Mouse (Mus musculus) cortical plate, adult 2 months (tissue): Measurements from ENCODE around the gene Tigar.

Source experiments
- CTCF ChIP-seq: fragments of 200-500 bp; IDR thresholded peaks from 2 replicates; pipeline ENCODE4 v1.5.1; 2011; ENCODE audit warnings: mild to moderate bottlenecking, control low read depth, low read length; ENCODE audit not compliant: insufficient read depth; ENCODE audit errors: extremely low read depth
- POLR2A ChIP-seq: fragments of 200-500 bp; IDR thresholded peaks from 2 replicates; pipeline ENCODE4 v1.6.1; 2011; ENCODE audit warnings: mild to moderate bottlenecking, low read length, control low read depth; ENCODE audit not compliant: insufficient read depth; ENCODE audit errors: extremely low read depth

DNA sequence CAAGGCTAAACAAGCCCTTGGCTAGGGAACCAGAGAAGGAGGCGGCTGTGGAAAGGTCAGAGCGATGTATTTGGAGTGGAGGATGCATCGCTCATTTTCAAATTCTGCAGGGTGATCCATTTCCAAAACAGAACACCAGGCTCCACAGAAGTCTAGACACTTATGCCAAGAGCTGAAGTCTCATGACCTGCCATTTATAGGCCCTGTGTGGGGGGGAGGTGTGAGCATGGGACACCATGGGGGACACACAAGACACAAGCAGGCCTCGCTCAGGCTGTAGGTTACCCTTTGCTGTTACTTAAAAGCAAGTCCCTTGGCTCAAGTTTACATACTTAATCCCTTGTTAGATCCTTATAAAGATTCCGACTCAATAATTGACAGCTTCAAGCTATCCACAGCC, 3.2 kb downstream of the Tigar start:
- no peak for TF ChIP-seq CTCF
- no peak for TF ChIP-seq POLR2A
